Mouse (Mus musculus): Measurements from ENCODE around the gene Abcb9.

GRCm38 (mm10) chr5:124125093-124125492 lies 29.5 kb upstream of the Abcb9 start:
- TF ChIP-seq CEBPB (IDR thresholded peaks at IDR 0.05; ENCODE audit: low read depth) (no peak), MYOD1 (IDR thresholded peaks at IDR 0.05; ENCODE audit: control insufficient read depth, insufficient read length, low read depth) (no peak), CTCF (IDR thresholded peaks at IDR 0.05; ENCODE audit: control insufficient read depth, insufficient read depth, insufficient read length) (no peak), MYOG (IDR thresholded peaks at IDR 0.05; ENCODE audit: control insufficient read depth, extremely low read depth, insufficient read length) (no peak), USF1 (IDR thresholded peaks at IDR 0.05; ENCODE audit: low read depth) (no peak)

Measured in C2C12 (cell line).